Mouse (Mus musculus) hindbrain, embryonic 12.5 days (tissue): ENCODE measurements at regions not wholly inside any gene's neighbourhood (a gene's known extent, or its start where the extent isn't known, plus 50 kb on each side); places are given as distances from the start of the nearest gene placed in this dataset.

ENCODE experiments used
- ATAC-seq: fragments of 200-750 bp; cut with Nextera tagmentation; 2 replicates; pipeline ENCODE4 v1.8.0; 2017; ENCODE audit warnings: moderate TSS enrichment; ENCODE audit not compliant: low FRiP score
- H3K27ac ChIP-seq: fragments of 300-500 bp; sonication (generic); 2 replicates; pipeline ENCODE4 v1.5.1; 2016; ENCODE audit warnings: mild to moderate bottlenecking
- H3K27me3 ChIP-seq: fragments of 300-500 bp; sonication (generic); 2 replicates; pipeline ENCODE4 v1.6.1; 2016; ENCODE audit warnings: mild to moderate bottlenecking
- H3K36me3 ChIP-seq: fragments of 300-500 bp; sonication (generic); 2 replicates; pipeline ENCODE4 v1.6.1; 2016; ENCODE audit warnings: mild to moderate bottlenecking
- H3K4me1 ChIP-seq: fragments of 300-500 bp; sonication (generic); 2 replicates; pipeline ENCODE4 v1.6.1; 2016
- H3K4me2 ChIP-seq: fragments of 300-500 bp; sonication (generic); replicated peaks from 2 replicates; pipeline ENCODE4 v1.6.1; 2016; ENCODE audit warnings: mild to moderate bottlenecking
- H3K4me3 ChIP-seq: fragments of 300-500 bp; sonication (generic); 2 replicates; pipeline ENCODE4 v1.5.1; 2016; ENCODE audit warnings: mild to moderate bottlenecking
- H3K9ac ChIP-seq: fragments of 300-500 bp; sonication (generic); 2 replicates; pipeline ENCODE4 v1.6.1; 2016; ENCODE audit warnings: mild to moderate bottlenecking, moderate library complexity
- H3K9me3 ChIP-seq: fragments of 300-500 bp; sonication (generic); replicated peaks from 2 replicates; pipeline ENCODE4 v1.6.1; 2016; ENCODE audit warnings: mild to moderate bottlenecking
- WGBS: fragments of 180-500 bp; shearing (Covaris S2); methylation state at CpG from one replicate; pipeline ENCODE4 v1.1.7; 2016; 5-methylcytosine and 5-hydroxymethylcytosine counted together

GRCm38 (mm10) chr17:83015656-83016055 is 199.4 kb upstream of the Pkdcc start:
- Histone ChIP-seq H3K27me3 (no peaks in the 10 kb centered on the region), H3K36me3 (no peaks in the 10 kb centered on the region), H3K9ac (no peak overlapping the region), H3K27ac (no peak overlapping the region), H3K4me2 (no peak overlapping the region), H3K4me3 (no peak overlapping the region), H3K4me1 (no peaks in the 10 kb centered on the region), H3K9me3 (no peaks in the 10 kb centered on the region)
- 64% methylated on average over 2 of the region's 2 CpGs for WGBS
- no peak for ATAC-seq

GRCm38 (mm10) chr17:83016936-83017335 is 198.2 kb upstream of the Pkdcc start:
- no peaks in the 10 kb centered on the region for H3K4me1 ChIP-seq
- no peaks in the 10 kb centered on the region for H3K9me3 ChIP-seq
- WGBS = 97% methylated on average over 5 of the region's 5 CpGs
- no peak for ATAC-seq
- no peak overlapping the region for H3K4me2 ChIP-seq
- no peaks in the 10 kb centered on the region for H3K36me3 ChIP-seq
- H3K9ac ChIP-seq = no peak overlapping the region
- no peaks in the 10 kb centered on the region for H3K27me3 ChIP-seq
- no peak overlapping the region for H3K4me3 ChIP-seq
- no peak overlapping the region for H3K27ac ChIP-seq

- no peaks in the 10 kb centered on the region for H3K36me3 ChIP-seq
- H3K9ac ChIP-seq = no peak overlapping the region
- no peak overlapping the region for H3K27ac ChIP-seq
- no peak overlapping the region for H3K4me2 ChIP-seq
- H3K27me3 ChIP-seq = no peaks in the 10 kb centered on the region
- no peak for ATAC-seq
- H3K4me3 ChIP-seq = no peak overlapping the region
- WGBS = 77% methylated on average over 5 of the region's 5 CpGs
- H3K9me3 ChIP-seq = no peaks in the 10 kb centered on the region
- no peaks in the 10 kb centered on the region for H3K4me1 ChIP-seq
These were observed 195.8 kb upstream of the Pkdcc start for GRCm38 (mm10) chr17:83019267-83019666.

- no peak overlapping the region for H3K4me3 ChIP-seq
- no peaks in the 10 kb centered on the region for H3K36me3 ChIP-seq
- no peaks in the 10 kb centered on the region for H3K4me1 ChIP-seq
- no peak overlapping the region for H3K4me2 ChIP-seq
- WGBS = 79% methylated on average over 10 of the region's 10 CpGs
- H3K9me3 ChIP-seq = no peaks in the 10 kb centered on the region
- no peak overlapping the region for H3K9ac ChIP-seq
- no peak for ATAC-seq
- H3K27me3 ChIP-seq = no peaks in the 10 kb centered on the region
- no peak overlapping the region for H3K27ac ChIP-seq
These were observed 194.5 kb upstream of the Pkdcc start for GRCm38 (mm10) chr17:83020576-83020975.

GRCm38 (mm10) chr17:83025340-83025816 is 189.7 kb upstream of the Pkdcc start:
- Histone ChIP-seq H3K9ac (no peak overlapping the region), H3K27ac (no peak overlapping the region), H3K4me2 (no peak overlapping the region), H3K9me3 (peaks cover 5% of the 10 kb centered on the region), H3K27me3 (no peaks in the 10 kb centered on the region), H3K4me1 (no peaks in the 10 kb centered on the region), H3K4me3 (no peak overlapping the region), H3K36me3 (no peaks in the 10 kb centered on the region)
- WGBS = 12% methylated on average over 5 of the region's 5 CpGs
- peak; percentile 52 for ATAC-seq

- no peak overlapping the region for H3K4me2 ChIP-seq
These were observed 180.0 kb upstream of the Pkdcc start for GRCm38 (mm10) chr17:83034914-83035573.

GRCm38 (mm10) chr17:83035574-83035918 is 179.5 kb upstream of the Pkdcc start:
- no peaks in the 10 kb centered on the region for H3K4me1 ChIP-seq
- H3K27me3 ChIP-seq = no peaks in the 10 kb centered on the region
- no peak overlapping the region for H3K9ac ChIP-seq
- no peak overlapping the region for H3K4me2 ChIP-seq
- H3K27ac ChIP-seq = no peak overlapping the region
- H3K9me3 ChIP-seq = no peaks in the 10 kb centered on the region
- H3K36me3 ChIP-seq = no peaks in the 10 kb centered on the region
- H3K4me3 ChIP-seq = no peak overlapping the region
- ATAC-seq = no peak
- WGBS = 86% methylated on average over 5 of the region's 5 CpGs

More at GRCm38 (mm10) chr17:83034914-83035573, 180.0 kb upstream of the Pkdcc start:
- Histone ChIP-seq H3K27me3 (no peaks in the 10 kb centered on the region), H3K27ac (no peak overlapping the region), H3K36me3 (no peaks in the 10 kb centered on the region), H3K4me1 (no peaks in the 10 kb centered on the region), H3K4me3 (no peak overlapping the region), H3K9me3 (no peaks in the 10 kb centered on the region), H3K9ac (no peak overlapping the region)
- WGBS = 67% methylated on average over 6 of the region's 6 CpGs
- ATAC-seq = no peak

- Histone ChIP-seq H3K4me2 (no peak overlapping the region), H3K36me3 (no peaks in the 10 kb centered on the region), H3K27ac (no peak overlapping the region), H3K27me3 (no peaks in the 10 kb centered on the region), H3K9ac (no peak overlapping the region), H3K9me3 (no peaks in the 10 kb centered on the region), H3K4me1 (peaks cover 3% of the 10 kb centered on the region; the same call in 1 of the 2 replicates), H3K4me3 (no peak overlapping the region)
- WGBS = 90% methylated on average over 3 of the region's 3 CpGs
- no peak for ATAC-seq
These were observed 175.5 kb upstream of the Pkdcc start for GRCm38 (mm10) chr17:83039563-83039962.

- H3K36me3 ChIP-seq = no peaks in the 10 kb centered on the region
- H3K9me3 ChIP-seq = no peaks in the 10 kb centered on the region
- no peak overlapping the region for H3K4me3 ChIP-seq
- no peak overlapping the region for H3K9ac ChIP-seq
- ATAC-seq = no peak
- H3K27ac ChIP-seq = no peak overlapping the region
- 68% methylated on average over 6 of the region's 6 CpGs for WGBS
- H3K4me2 ChIP-seq = no peak overlapping the region
- H3K4me1 ChIP-seq = peaks cover 3% of the 10 kb centered on the region; the same call in 1 of the 2 replicates
- H3K27me3 ChIP-seq = peaks cover 13% of the 10 kb centered on the region
These were observed 170.6 kb upstream of the Pkdcc start for GRCm38 (mm10) chr17:83044515-83044914.

GRCm38 (mm10) chr17:83049972-83050535 is 165.0 kb upstream of the Pkdcc start:
- Histone ChIP-seq H3K4me1 (peaks cover 8% of the 10 kb centered on the region), H3K27ac (no peak overlapping the region), H3K27me3 (peaks cover 24% of the 10 kb centered on the region), H3K4me3 (no peak overlapping the region), H3K9me3 (no peaks in the 10 kb centered on the region), H3K36me3 (no peaks in the 10 kb centered on the region), H3K9ac (no peak overlapping the region), H3K4me2 (no peak overlapping the region)
- ATAC-seq = no peak
- 81% methylated on average over 13 of the region's 13 CpGs for WGBS

GRCm38 (mm10) chr17:83050591-83051197 is 164.4 kb upstream of the Pkdcc start:
- Histone ChIP-seq H3K27me3 (peaks cover 23% of the 10 kb centered on the region), H3K9me3 (no peaks in the 10 kb centered on the region), H3K36me3 (no peaks in the 10 kb centered on the region), H3K27ac (no peak overlapping the region), H3K4me3 (no peak overlapping the region), H3K9ac (no peak overlapping the region), H3K4me1 (peaks cover 8% of the 10 kb centered on the region), H3K4me2 (no peak overlapping the region)
- 34% methylated on average over 11 of the region's 11 CpGs for WGBS
- ATAC-seq = no peak

GRCm38 (mm10) chr17:83052613-83053140 is 162.4 kb upstream of the Pkdcc start:
- ATAC-seq = 0 out of 2 replicates have a peak, but pooled peaks have one; percentile 40

More at GRCm38 (mm10) chr17:83052613-83053140, 162.4 kb upstream of the Pkdcc start:
- Histone ChIP-seq H3K27me3 (peaks cover 18% of the 10 kb centered on the region), H3K9ac (no peak overlapping the region), H3K4me1 (peaks cover 8% of the 10 kb centered on the region), H3K9me3 (no peaks in the 10 kb centered on the region), H3K4me2 (no peak overlapping the region), H3K27ac (no peak overlapping the region), H3K36me3 (no peaks in the 10 kb centered on the region), H3K4me3 (no peak overlapping the region)
- WGBS = 40% methylated on average over 6 of the region's 6 CpGs
